Mouse (Mus musculus) forebrain, postnatal 0 days (tissue): Measurements from ENCODE around the gene Maml3. TPM values are rescaled to one million over a fixed set of nuclear protein-coding genes. Genes with fewer than 3 reads are reported as not detected.
A peak's percentile ranks its signal among the peaks of the same experiment; 100 is the strongest.

ENCODE experiments used
- ATAC-seq: fragments of 200-750 bp; cut with Nextera tagmentation; 2 replicates; pipeline ENCODE4 v1.8.0; 2017; ENCODE audit warnings: mild to moderate bottlenecking, moderate library complexity
- DNase-seq: peaks from one replicate; pipeline ENCODE4 v3.0.0-alpha.2; 2015
- H3K27ac ChIP-seq: fragments of 300-500 bp; sonication (generic); 2 replicates; pipeline ENCODE4 v1.5.1; 2014; ENCODE audit warnings: low read depth, mild to moderate bottlenecking, antibody characterized with exemption, low read length, moderate library complexity, mixed read lengths
- H3K27me3 ChIP-seq: fragments of 300-500 bp; sonication (generic); 2 replicates; pipeline ENCODE4 v1.6.1; 2014; ENCODE audit warnings: mild to moderate bottlenecking, low read length, mixed read lengths; ENCODE audit not compliant: insufficient read depth
- H3K36me3 ChIP-seq: fragments of 300-500 bp; sonication (generic); 2 replicates; pipeline ENCODE4 v1.6.1; 2014; ENCODE audit warnings: mild to moderate bottlenecking, moderate library complexity; ENCODE audit not compliant: insufficient read depth
- H3K4me1 ChIP-seq: fragments of 300-500 bp; sonication (generic); 2 replicates; pipeline ENCODE4 v1.6.1; 2014; ENCODE audit warnings: antibody characterized with exemption; ENCODE audit not compliant: insufficient read depth
- H3K4me2 ChIP-seq: fragments of 300-500 bp; sonication (generic); 2 replicates; pipeline ENCODE4 v1.6.1; 2014; ENCODE audit warnings: low read depth, mild to moderate bottlenecking, moderate library complexity
- H3K4me3 ChIP-seq: fragments of 300-500 bp; sonication (generic); 2 replicates; pipeline ENCODE4 v1.5.1; 2014; ENCODE audit warnings: low read depth, low read length, mixed read lengths
- H3K9ac ChIP-seq: fragments of 300-500 bp; sonication (generic); 2 replicates; pipeline ENCODE4 v1.6.1; 2014; ENCODE audit warnings: mild to moderate bottlenecking
- H3K9me3 ChIP-seq: fragments of 300-500 bp; sonication (generic); 2 replicates; pipeline ENCODE4 v1.6.1; 2016; ENCODE audit warnings: low read length
- CTCF ChIP-seq: sonication (generic); IDR thresholded peaks from 2 replicates; pipeline ENCODE4 v1.5.1; 2016; ENCODE audit warnings: antibody characterized with exemption, control low read depth, low read depth
- WGBS: fragments of 180-500 bp; shearing (Covaris S2); extraction: QIAGEN DNeasy Blood & Tissue Kit; methylation state at CpG from one replicate; pipeline ENCODE4 v1.1.7; 2014; 5-methylcytosine and 5-hydroxymethylcytosine counted together
- polyA plus RNA-seq: library from polyadenylated mRNA; unstranded; fragments of >200 nt; fragmentation: Nextera tagmentation; extraction: Ambion mirVana; gene quantifications from 2 replicates; pipeline ENCODE4 v1.2.1, GENCODE M21; 2015
- total RNA-seq: library from RNA; depleted of rRNA; stranded (reverse); fragments of >200 nt; gene quantifications from 2 replicates; pipeline ENCODE4 v1.2.3, GENCODE M21; 2014

Maml3 gene
- total and polyA plus RNA-seq, 2 experiments from 2014 or later = 3.1 to 14.9 TPM

DNA sequence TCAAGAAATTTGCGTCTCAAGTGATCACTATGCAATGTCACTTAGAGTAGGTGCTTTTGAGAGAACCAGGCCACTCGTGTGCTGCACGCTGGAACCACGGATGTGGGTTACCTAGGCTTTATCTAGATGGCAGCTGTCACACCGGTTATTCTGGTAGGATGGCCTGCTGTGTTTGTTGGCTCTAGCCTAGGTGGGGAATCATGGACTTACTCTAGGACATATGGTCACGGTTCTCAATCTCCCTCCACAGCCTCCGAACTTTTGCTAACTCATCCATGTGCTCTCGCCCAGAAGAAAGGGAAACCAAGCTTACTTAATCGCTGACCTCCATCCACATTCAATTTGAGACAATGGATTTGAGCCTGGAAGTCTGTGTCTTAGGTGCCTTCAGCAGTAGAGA lies 280.4 kb downstream of the Maml3 start:
- no peaks in the 10 kb centered on the region for H3K4me1 ChIP-seq
- no peaks in the 10 kb centered on the region for H3K27me3 ChIP-seq
- H3K9ac ChIP-seq = no peak overlapping the region
- H3K27ac ChIP-seq = no peak overlapping the region
- no peaks in the 10 kb centered on the region for H3K36me3 ChIP-seq
- H3K9me3 ChIP-seq = no peaks in the 10 kb centered on the region
- DNase-seq (no peak), ATAC-seq (no peak)
- no peak overlapping the region for H3K4me2 ChIP-seq
- H3K4me3 ChIP-seq = no peak overlapping the region
- no peak for TF ChIP-seq CTCF
- WGBS = 94% methylated on average over 9 of the region's 9 CpGs

DNA sequence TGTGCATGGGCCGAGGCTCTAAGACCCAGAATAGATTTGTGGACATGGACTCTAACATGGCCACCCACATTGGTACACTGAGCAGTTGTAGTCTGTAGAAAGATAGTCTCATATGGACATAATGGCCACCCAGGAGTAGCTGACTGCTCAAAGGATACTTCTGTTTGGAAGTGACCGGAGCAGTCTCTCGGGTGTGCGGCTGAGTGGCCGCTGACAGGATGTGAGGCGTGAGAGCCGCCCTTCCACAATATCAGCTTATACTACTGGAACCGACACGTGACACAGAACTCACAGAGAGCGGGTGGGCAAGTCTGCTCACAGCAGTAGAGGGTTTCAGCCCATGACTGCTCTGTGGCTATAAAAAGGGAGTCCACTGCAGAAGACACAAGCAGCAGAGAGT lies 283.3 kb downstream of the Maml3 start:
- no peaks in the 10 kb centered on the region for H3K9me3 ChIP-seq
- TF ChIP-seq CTCF = no peak
- ATAC-seq (no peak), DNase-seq (no peak)
- WGBS = 89% methylated on average over 10 of the region's 10 CpGs
- no peaks in the 10 kb centered on the region for H3K27me3 ChIP-seq
- no peak overlapping the region for H3K9ac ChIP-seq
- no peaks in the 10 kb centered on the region for H3K36me3 ChIP-seq
- H3K4me2 ChIP-seq = no peak overlapping the region
- H3K4me1 ChIP-seq = 0 out of 2 replicates have a peak, but pooled peaks cover 11% of the 10 kb centered on the region
- H3K4me3 ChIP-seq = no peak overlapping the region
- H3K27ac ChIP-seq = no peak overlapping the region

DNA sequence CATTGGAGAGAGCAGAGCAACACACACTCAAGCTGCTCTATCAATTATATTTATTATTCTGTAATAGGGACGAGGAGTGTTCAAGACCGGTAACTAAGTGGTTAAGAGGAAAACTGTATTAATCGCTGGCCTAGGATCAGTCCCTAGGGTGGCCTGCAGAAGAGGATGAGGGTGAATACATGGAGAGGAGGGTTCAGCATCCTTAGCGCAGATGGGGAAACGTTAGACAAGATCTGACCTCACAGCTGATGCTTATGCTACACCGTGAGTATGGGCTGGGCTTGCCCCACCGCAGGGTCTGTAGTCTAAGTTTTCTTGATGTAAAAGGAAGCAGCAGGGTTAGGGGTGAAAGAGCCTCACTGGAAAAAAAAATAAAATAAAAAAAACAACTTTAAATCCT lies 285.8 kb downstream of the Maml3 start:
- no peaks in the 10 kb centered on the region for H3K9me3 ChIP-seq
- H3K4me2 ChIP-seq = no peak overlapping the region
- H3K36me3 ChIP-seq = no peaks in the 10 kb centered on the region
- ATAC-seq (no peak), DNase-seq (no peak)
- 67% methylated on average over 7 of the region's 7 CpGs for WGBS
- no peak for TF ChIP-seq CTCF
- H3K9ac ChIP-seq = no peak overlapping the region
- H3K27ac ChIP-seq = no peak overlapping the region
- no peaks in the 10 kb centered on the region for H3K27me3 ChIP-seq
- no peak overlapping the region for H3K4me3 ChIP-seq
- 0 out of 2 replicates have a peak, but pooled peaks cover 11% of the 10 kb centered on the region for H3K4me1 ChIP-seq

DNA sequence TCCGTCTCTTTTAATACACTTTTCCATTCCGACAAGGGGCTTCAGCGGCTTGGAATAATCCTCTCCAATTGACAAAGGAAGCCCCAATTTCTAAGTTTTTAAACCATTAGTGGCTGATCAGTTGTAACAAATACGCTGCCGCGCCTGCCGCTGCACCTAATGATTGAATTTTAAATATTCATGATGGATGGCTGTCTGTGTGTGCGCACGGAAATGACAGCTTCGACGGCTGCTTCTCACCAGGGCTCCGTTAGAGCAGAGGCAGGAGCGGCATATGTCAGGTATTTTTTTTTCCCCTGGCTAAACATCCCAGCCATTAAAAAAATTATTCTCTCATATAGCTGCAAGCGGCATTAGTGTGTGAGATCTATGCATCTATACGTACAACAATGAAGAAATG lies 287.0 kb downstream of the Maml3 start:
- no peak overlapping the region; the same call in 1 of the 2 replicates for H3K4me3 ChIP-seq
- ATAC-seq = peak; percentile 47; the same call in 1 of the 2 replicates
- H3K4me2 ChIP-seq = peak overlapping the region; percentile 38
- 18% methylated on average over 15 of the region's 15 CpGs for WGBS
- DNase-seq = peak; percentile 37
- no peaks in the 10 kb centered on the region for H3K9me3 ChIP-seq
- H3K27ac ChIP-seq = peak overlapping the region; percentile 50; the same call in 1 of the 2 replicates
- H3K4me1 ChIP-seq = 0 out of 2 replicates have a peak, but pooled peaks cover 11% of the 10 kb centered on the region
- no peaks in the 10 kb centered on the region for H3K36me3 ChIP-seq
- no peak for TF ChIP-seq CTCF
- H3K9ac ChIP-seq = peak overlapping the region; percentile 37; the same call in 1 of the 2 replicates
- H3K27me3 ChIP-seq = no peaks in the 10 kb centered on the region

DNA sequence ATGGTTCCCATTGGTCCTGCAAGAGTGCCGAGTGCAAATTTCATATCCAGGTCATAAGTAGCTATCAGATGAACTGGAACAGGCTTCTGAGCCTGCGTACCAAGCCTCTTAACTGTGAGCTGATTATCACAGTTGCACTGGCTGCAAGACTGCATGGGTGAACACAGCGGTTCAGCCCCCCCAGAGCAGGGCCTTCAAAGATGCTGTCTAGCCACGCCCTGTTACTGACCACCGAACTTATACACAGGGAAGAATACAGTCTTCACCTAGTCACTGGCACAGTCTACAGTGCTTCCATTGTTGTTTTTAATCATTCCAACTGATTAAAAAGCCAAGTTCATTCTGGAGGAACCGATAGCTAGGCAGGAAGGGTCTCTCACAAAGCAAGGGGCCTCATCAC lies 287.5 kb downstream of the Maml3 start:
- no peaks in the 10 kb centered on the region for H3K36me3 ChIP-seq
- 0 out of 2 replicates have a peak, but pooled peaks cover 11% of the 10 kb centered on the region for H3K4me1 ChIP-seq
- ATAC-seq (peak; percentile 5; the same call in 1 of the 2 replicates), DNase-seq (no peak)
- H3K4me3 ChIP-seq = no peak overlapping the region
- no peak for TF ChIP-seq CTCF
- H3K27me3 ChIP-seq = no peaks in the 10 kb centered on the region
- peak overlapping the region; percentile 38; the same call in 1 of the 2 replicates for H3K4me2 ChIP-seq
- 0 out of 2 replicates have a peak overlapping the region, but pooled peaks have one; percentile 37 for H3K9ac ChIP-seq
- H3K27ac ChIP-seq = peak overlapping the region; percentile 50; the same call in 1 of the 2 replicates
- 49% methylated on average over 6 of the region's 6 CpGs for WGBS
- H3K9me3 ChIP-seq = no peaks in the 10 kb centered on the region

DNA sequence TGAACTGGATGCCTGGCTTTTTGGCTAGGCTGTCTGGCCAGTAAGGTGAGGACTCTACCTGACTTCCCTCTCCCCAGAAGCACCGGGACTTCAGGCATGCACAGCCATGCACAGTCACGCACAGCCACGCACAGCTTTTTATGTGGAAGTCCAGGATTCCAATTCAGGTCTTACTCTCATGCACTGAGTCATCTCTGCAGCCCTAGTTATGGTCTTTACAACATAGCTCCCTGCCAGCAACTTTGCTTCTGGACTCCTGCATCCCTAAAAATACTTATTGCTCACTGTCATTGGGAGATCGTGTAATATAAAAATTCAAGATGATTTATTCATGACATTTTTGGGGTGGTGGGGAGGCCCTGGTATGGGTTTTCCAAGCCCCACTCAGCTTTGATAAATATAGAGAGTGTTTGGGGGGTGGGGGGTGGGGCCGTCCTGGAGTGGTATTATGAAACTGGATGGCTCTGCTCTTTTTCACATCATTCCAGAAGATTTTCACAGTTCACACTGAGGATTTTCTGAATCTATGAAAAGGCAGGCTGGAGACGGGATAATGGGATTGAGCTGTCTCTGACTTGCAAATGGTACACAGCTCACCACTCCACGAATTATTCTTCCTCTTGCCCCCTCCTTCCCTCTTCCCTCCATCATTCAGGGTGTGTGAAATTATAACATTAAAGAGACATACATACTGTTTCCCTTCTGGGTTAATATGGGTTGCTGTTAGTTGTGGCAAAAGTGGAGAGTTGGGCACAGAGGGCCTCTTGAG lies 288.2 kb downstream of the Maml3 start:
- 68% methylated on average over 7 of the region's 7 CpGs for WGBS
- TF ChIP-seq CTCF = no peak
- Histone ChIP-seq H3K4me3 (no peak overlapping the region), H3K27ac (no peak overlapping the region), H3K4me1 (0 out of 2 replicates have a peak, but pooled peaks cover 11% of the 10 kb centered on the region), H3K9me3 (no peaks in the 10 kb centered on the region), H3K36me3 (no peaks in the 10 kb centered on the region), H3K4me2 (no peak overlapping the region), H3K9ac (no peak overlapping the region), H3K27me3 (no peaks in the 10 kb centered on the region)
- ATAC-seq (peak; percentile 44; the same call in 1 of the 2 replicates), DNase-seq (no peak)

DNA sequence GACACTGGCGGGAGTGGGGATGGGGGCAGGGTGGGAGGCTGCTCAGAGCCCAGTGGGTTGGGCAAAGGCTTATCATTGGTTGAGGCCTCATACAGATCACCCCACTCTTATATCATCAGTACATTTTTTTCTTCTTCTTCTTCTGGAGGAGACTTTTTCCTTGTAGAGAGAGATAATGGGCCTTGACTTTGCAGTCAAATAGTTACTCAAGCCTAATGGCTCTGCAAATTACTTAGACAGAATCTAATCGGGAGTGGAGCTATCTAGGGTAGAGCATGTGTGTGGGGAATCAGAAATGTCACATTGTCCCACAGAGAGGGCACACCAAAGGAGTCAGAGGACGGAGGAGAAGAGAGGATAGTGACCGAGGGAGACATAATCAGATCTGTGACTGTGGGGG lies 290.8 kb downstream of the Maml3 start:
- H3K4me3 ChIP-seq = no peak overlapping the region
- H3K27me3 ChIP-seq = no peaks in the 10 kb centered on the region
- no peaks in the 10 kb centered on the region for H3K36me3 ChIP-seq
- TF ChIP-seq CTCF = no peak
- H3K27ac ChIP-seq = no peak overlapping the region
- H3K4me2 ChIP-seq = no peak overlapping the region
- 78% methylated on average over 4 of the region's 4 CpGs for WGBS
- DNase-seq (no peak), ATAC-seq (no peak)
- H3K4me1 ChIP-seq = peaks cover 20% of the 10 kb centered on the region; the same call in 1 of the 2 replicates
- no peak overlapping the region for H3K9ac ChIP-seq
- no peaks in the 10 kb centered on the region for H3K9me3 ChIP-seq
